Mouse (Mus musculus) midbrain, embryonic 13.5 days (tissue): ENCODE measurements at regions not wholly inside any gene's neighbourhood (a gene's known extent, or its start where the extent isn't known, plus 50 kb on each side); places are given as distances from the start of the nearest gene placed in this dataset.

Source experiments
- ATAC-seq: fragments of 200-750 bp; cut with Nextera tagmentation; 2 replicates; pipeline ENCODE4 v1.8.0; 2017; ENCODE audit warnings: mild to moderate bottlenecking, moderate TSS enrichment, moderate library complexity
- H3K27ac ChIP-seq: fragments of 300-500 bp; sonication (generic); 2 replicates; pipeline ENCODE4 v1.5.1; 2015; ENCODE audit warnings: inconsistent platforms, mild to moderate bottlenecking, moderate library complexity
- H3K27me3 ChIP-seq: fragments of 300-500 bp; sonication (generic); 2 replicates; pipeline ENCODE4 v1.6.1; 2015; ENCODE audit warnings: mild to moderate bottlenecking, inconsistent platforms
- H3K36me3 ChIP-seq: fragments of 300-500 bp; sonication (generic); 2 replicates; pipeline ENCODE4 v1.6.1; 2015; ENCODE audit warnings: mild to moderate bottlenecking, inconsistent platforms
- H3K4me1 ChIP-seq: fragments of 300-500 bp; sonication (generic); replicated peaks from 2 replicates; pipeline ENCODE4 v1.6.1; 2015; ENCODE audit warnings: inconsistent platforms
- H3K4me2 ChIP-seq: fragments of 300-500 bp; sonication (generic); replicated peaks from 2 replicates; pipeline ENCODE4 v1.6.1; 2015; ENCODE audit warnings: moderate library complexity, mild to moderate bottlenecking, inconsistent platforms
- H3K4me3 ChIP-seq: fragments of 300-500 bp; sonication (generic); replicated peaks from 2 replicates; pipeline ENCODE4 v1.5.1; 2015; ENCODE audit warnings: mild to moderate bottlenecking, inconsistent platforms
- H3K9ac ChIP-seq: fragments of 300-500 bp; sonication (generic); replicated peaks from 2 replicates; pipeline ENCODE4 v1.6.1; 2015; ENCODE audit warnings: mild to moderate bottlenecking, inconsistent platforms
- H3K9me3 ChIP-seq: fragments of 300-500 bp; sonication (generic); 2 replicates; pipeline ENCODE4 v1.6.1; 2016; ENCODE audit warnings: mild to moderate bottlenecking, inconsistent platforms
- WGBS: fragments of 180-500 bp; shearing (Covaris S2); methylation state at CpG from one replicate; pipeline ENCODE4 v1.1.7; 2015; 5-methylcytosine and 5-hydroxymethylcytosine counted together

GRCm38 (mm10) chr1:154148948-154149347, 52.0 kb upstream of the Zfp648 start:
- H3K4me3 ChIP-seq = no peak overlapping the region
- WGBS = 93% methylated on average over 10 of the region's 10 CpGs
- no peak overlapping the region for H3K9ac ChIP-seq
- H3K4me1 ChIP-seq = peaks cover 9% of the 10 kb centered on the region
- no peak overlapping the region for H3K27ac ChIP-seq
- ATAC-seq = no peak
- no peaks in the 10 kb centered on the region for H3K27me3 ChIP-seq
- no peaks in the 10 kb centered on the region for H3K9me3 ChIP-seq
- H3K4me2 ChIP-seq = no peak overlapping the region
- H3K36me3 ChIP-seq = no peaks in the 10 kb centered on the region

DNA sequence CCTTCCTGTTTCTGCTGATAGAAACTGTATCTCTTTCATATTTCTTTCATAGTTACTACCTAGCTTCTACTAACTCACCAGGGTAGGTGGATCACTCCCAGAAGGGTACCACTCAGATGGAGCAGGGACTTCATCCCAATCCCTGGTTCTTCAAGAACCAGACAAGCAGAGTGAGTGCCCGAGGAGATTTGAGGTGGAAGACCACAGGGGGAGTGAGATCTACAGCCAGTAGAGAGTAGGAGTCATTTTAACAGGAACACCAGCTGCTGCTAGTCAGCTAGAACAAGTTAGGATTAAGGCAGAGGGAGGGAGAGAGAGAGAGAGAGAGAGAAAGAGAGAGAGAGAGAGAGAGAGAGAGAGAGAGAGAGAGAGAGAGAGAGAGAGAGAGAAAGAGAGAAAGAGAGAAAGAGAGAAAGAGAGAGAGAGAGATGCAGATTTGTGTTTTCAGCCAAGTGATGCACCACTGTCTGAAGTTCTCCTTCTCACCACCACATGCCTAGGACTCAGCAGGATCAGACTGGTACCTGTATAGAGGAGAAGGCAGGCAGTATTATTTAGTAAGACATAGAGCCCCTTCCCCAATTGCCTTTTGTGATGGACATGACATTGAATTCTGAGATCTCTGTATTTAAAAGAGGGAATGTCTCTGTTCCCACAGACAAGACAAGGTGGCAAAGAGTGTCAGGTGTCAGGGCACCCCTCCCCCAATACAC, 51.4 kb upstream of the Zfp648 start:
- no peak overlapping the region for H3K4me2 ChIP-seq
- no peaks in the 10 kb centered on the region for H3K9me3 ChIP-seq
- H3K27me3 ChIP-seq = no peaks in the 10 kb centered on the region
- no peak overlapping the region for H3K9ac ChIP-seq
- 74% methylated on average over 1 of the region's 1 CpGs for WGBS
- H3K36me3 ChIP-seq = no peaks in the 10 kb centered on the region
- peak; percentile 14; the same call in 1 of the 2 replicates for ATAC-seq
- no peak overlapping the region for H3K4me3 ChIP-seq
- peak overlapping the region; percentile 39; the same call in 1 of the 2 replicates for H3K27ac ChIP-seq
- peaks cover 9% of the 10 kb centered on the region for H3K4me1 ChIP-seq

GRCm38 (mm10) chr1:154150167-154150851, 50.7 kb upstream of the Zfp648 start:
- H3K27me3 ChIP-seq = no peaks in the 10 kb centered on the region

More at GRCm38 (mm10) chr1:154150167-154150851, 50.7 kb upstream of the Zfp648 start:
- no peaks in the 10 kb centered on the region for H3K36me3 ChIP-seq
- peaks cover 9% of the 10 kb centered on the region for H3K4me1 ChIP-seq
- no peak overlapping the region; the same call in 1 of the 2 replicates for H3K4me2 ChIP-seq
- peak; percentile 92 for ATAC-seq
- peak overlapping the region; percentile 39; the same call in 1 of the 2 replicates for H3K27ac ChIP-seq
- no peaks in the 10 kb centered on the region for H3K9me3 ChIP-seq
- WGBS = 28% methylated on average over 8 of the region's 8 CpGs
- H3K4me3 ChIP-seq = no peak overlapping the region
- no peak overlapping the region for H3K9ac ChIP-seq
